13 mouse cellular contexts compared by ENCODE assay signal in genomic region chr7:113219864-113220263, GRCm38 (mm10).
"Had no signal": no experiment of that assay in that cellular context is flagged by ENCODE, and none has a peak within 500 bp of the region (broad histone marks: within the 10 kb centered on the region; RNA-seq: fewer than 3 reads in every experiment).

No protein-coding gene starts in this region.

- H3K27ac ChIP-seq: kidney, postnatal 0 days; limb, embryonic 12.5 days; limb, embryonic 15.5 days; liver, embryonic 14.5 days; macrophage; midbrain, embryonic 12.5 days; midbrain, embryonic 15.5 days; neural tube, embryonic 12.5 days; neural tube, embryonic 15.5 days had no signal

- DNase-seq: left cerebral cortex, postnatal 4 days; liver, postnatal 0 days; thymus, adult 18-20 months; thymus, postnatal 36 days had no signal

- H3K4me3 ChIP-seq: limb, embryonic 12.5 days; limb, embryonic 15.5 days; midbrain, embryonic 12.5 days; midbrain, embryonic 15.5 days; neural tube, embryonic 12.5 days; neural tube, embryonic 15.5 days had no signal
